Mouse (Mus musculus) CH12.LX (cell line): ENCODE measurements around the gene Robo2. TPM values are rescaled to one million over a fixed set of nuclear protein-coding genes. Genes with fewer than 3 reads are reported as not detected.

ENCODE experiments used
- DNase-seq: peaks from one replicate; pipeline ENCODE4 v3.0.0-alpha.2; 2013; ENCODE audit errors: extremely low read depth
- H3K27ac ChIP-seq: 2 replicates; pipeline ENCODE4 v1.5.1; 2012; ENCODE audit warnings: low read depth, mild to moderate bottlenecking, control low read depth, moderate library complexity; ENCODE audit not compliant: insufficient read depth
- H3K27me3 ChIP-seq: replicated peaks from 2 replicates; pipeline ENCODE3; 2012; ENCODE audit warnings: inconsistent platforms
- H3K36me3 ChIP-seq, 2 experiments: replicated peaks in 1 of 2; 2 replicates each; pipeline versions ENCODE3 to v1.6.1; 2012; ENCODE audit warnings: inconsistent platforms in 1 of 2, low read length in 1 of 2, mild to moderate bottlenecking in 1 of 2, mixed read lengths in 1 of 2, moderate library complexity in 1 of 2; ENCODE audit not compliant: control insufficient read depth in 1 of 2, insufficient read depth in 1 of 2
- H3K4me1 ChIP-seq, 2 experiments: 2 replicates each; pipeline ENCODE4 v1.6.1; 2012; ENCODE audit warnings: inconsistent platforms in 1 of 2, moderate library complexity in 1 of 2; ENCODE audit not compliant: insufficient read depth in 2 of 2, control insufficient read depth in 1 of 2
- H3K4me2 ChIP-seq: 2 replicates; pipeline ENCODE4 v1.6.1; 2012; ENCODE audit warnings: low read depth, mild to moderate bottlenecking, control low read depth; ENCODE audit not compliant: poor library complexity, insufficient read depth, severe bottlenecking
- H3K4me3 ChIP-seq, 3 experiments: fragments of 150-350 bp in 1 of 3; sonication (generic) in 1 of 3; replicated peaks in 1 of 3; 2 replicates each; pipeline versions ENCODE3 to v1.5.1; 2011 to 2012; ENCODE audit warnings: low read depth in 2 of 3, low read length in 2 of 3, mild to moderate bottlenecking in 2 of 3, moderate library complexity in 2 of 3, control low read depth in 1 of 3, improper control_type of control experiment in 1 of 3, inconsistent platforms in 1 of 3, mixed read lengths in 1 of 3; ENCODE audit not compliant: poor library complexity in 1 of 3
- H3K79me2 ChIP-seq: replicated peaks from 2 replicates; pipeline ENCODE4 v1.6.1; 2012; ENCODE audit warnings: mild to moderate bottlenecking, moderate library complexity; ENCODE audit not compliant: control insufficient read depth, poor library complexity, insufficient read depth, severe bottlenecking; ENCODE audit errors: extremely low read depth
- H3K9ac ChIP-seq: 2 replicates; pipeline ENCODE4 v1.6.1; 2012; ENCODE audit warnings: low read depth, mild to moderate bottlenecking, control low read depth, moderate library complexity; ENCODE audit not compliant: insufficient read depth
- H3K9me3 ChIP-seq: replicated peaks from 2 replicates; pipeline ENCODE3; 2012; ENCODE audit warnings: low read length, inconsistent platforms, mixed read lengths
- BHLHE40 ChIP-seq: IDR thresholded peaks from 2 replicates; pipeline ENCODE4 v1.6.1; 2011; ENCODE audit warnings: mild to moderate bottlenecking, low read depth, low read length, improper control_type of control experiment
- EP300 ChIP-seq: IDR thresholded peaks from 2 replicates; pipeline ENCODE4 v1.6.1; 2011; ENCODE audit warnings: low read length, improper control_type of control experiment
- JUND ChIP-seq: conservative IDR thresholded peaks from 2 replicates; pipeline ENCODE4 v1.6.1; 2011; ENCODE audit warnings: low read depth, low read length, improper control_type of control experiment
- MAFK ChIP-seq: IDR thresholded peaks from 2 replicates; pipeline ENCODE4 v1.6.1; 2011; ENCODE audit warnings: low read length, improper control_type of control experiment; ENCODE audit not compliant: insufficient replicate concordance
- MAX ChIP-seq: IDR thresholded peaks from 2 replicates; pipeline ENCODE4 v1.6.1; 2011; ENCODE audit warnings: low read length, improper control_type of control experiment
- MYC ChIP-seq: IDR thresholded peaks from 2 replicates; pipeline ENCODE4 v1.6.1; 2011; ENCODE audit warnings: low read depth, mild to moderate bottlenecking, improper control_type of control experiment, low read length
- NELFE ChIP-seq: IDR thresholded peaks from 2 replicates; pipeline ENCODE4 v1.6.1; 2011; ENCODE audit warnings: low read depth, low read length, improper control_type of control experiment
- NRF1 ChIP-seq: IDR thresholded peaks from 2 replicates; pipeline ENCODE4 v1.6.1; 2014; ENCODE audit warnings: low read depth, mild to moderate bottlenecking, inconsistent platforms, low read length, improper control_type of control experiment, moderate library complexity
- POLR2A ChIP-seq: IDR thresholded peaks from 2 replicates; pipeline ENCODE4 v1.6.1; 2011; ENCODE audit warnings: low read depth, mild to moderate bottlenecking, improper control_type of control experiment, low read length
- POLR2AphosphoS2 ChIP-seq: IDR thresholded peaks from 2 replicates; pipeline ENCODE4 v1.6.1; 2011; ENCODE audit warnings: low read depth, low read length, improper control_type of control experiment
- RCOR1 ChIP-seq: conservative IDR thresholded peaks from 2 replicates; pipeline ENCODE4 v1.6.1; 2012; ENCODE audit warnings: low read depth, mild to moderate bottlenecking, inconsistent platforms, low read length, improper control_type of control experiment
- TBP ChIP-seq: conservative IDR thresholded peaks from 2 replicates; pipeline ENCODE4 v1.6.1; 2011; ENCODE audit warnings: low read depth, low read length, improper control_type of control experiment
- UBTF ChIP-seq: IDR thresholded peaks from 2 replicates; pipeline ENCODE4 v1.6.1; 2012; ENCODE audit warnings: low read depth, mild to moderate bottlenecking, inconsistent platforms, low read length, improper control_type of control experiment, moderate library complexity
- USF1 ChIP-seq: IDR thresholded peaks from 2 replicates; pipeline ENCODE4 v1.6.1; 2014; ENCODE audit warnings: low read depth, mild to moderate bottlenecking, inconsistent platforms, low read length, improper control_type of control experiment
- ZKSCAN1 ChIP-seq: IDR thresholded peaks from 2 replicates; pipeline ENCODE4 v1.6.1; 2012; ENCODE audit warnings: low read depth, inconsistent platforms, low read length, improper control_type of control experiment, borderline replicate concordance
- ZNF384 ChIP-seq: IDR thresholded peaks from 2 replicates; pipeline ENCODE4 v1.6.1; 2012; ENCODE audit warnings: low read depth, low read length, improper control_type of control experiment, inconsistent platforms
- dilution Hi-C: fragments of 300-500 bp; cut with MboI; formaldehyde crosslinking; loops from 2 replicates; pipeline ENCODE4 v1.14.3; 2020; ENCODE audit warnings: low sequenced_read_pairs; ENCODE audit not compliant: extremely low pct_unique_long_range_greater_than_20kb, extremely low pct_ligation_motif_present
- in situ Hi-C: fragments of 300-500 bp; cut with MboI; formaldehyde crosslinking; loops from 3 replicates; pipeline ENCODE4 v1.14.3; 2019; ENCODE audit warnings: low sequenced_read_pairs, low pct_ligation_motif_present, low pct_unique_long_range_greater_than_20kb, mixed read lengths
- polyA plus RNA-seq: library from polyadenylated mRNA; unstranded; fragments of >175 nt; gene quantifications from 2 replicates; pipeline ENCODE4 v1.2.1, GENCODE M21; 2012; ENCODE audit warnings: low read depth; ENCODE audit not compliant: insufficient read length
- total RNA-seq, 2 experiments: library from RNA; depleted of rRNA; stranded (reverse); fragments of 300-350 nt in 1 of 2; fragments of >200 nt in 1 of 2; gene quantifications; 2 replicates each; pipeline ENCODE4 v1.2.3; 2012 to 2014

Gene Robo2
- total and polyA plus RNA-seq, 3 experiments: not detected

GRCm38 (mm10) chr16:73855821-73856220, 555.8 kb downstream of the Robo2 start:
- Histone ChIP-seq H3K27me3 (no peaks in the 10 kb centered on the region), H3K9ac (no peak overlapping the region), H3K9me3 (peaks cover 64% of the 10 kb centered on the region), H3K4me1 (no peaks in the 10 kb centered on the region), H3K4me3 (no peak overlapping the region), H3K79me2 (no peaks in the 10 kb centered on the region), H3K27ac (no peak overlapping the region), H3K36me3 (no peaks in the 10 kb centered on the region), H3K4me2 (no peak overlapping the region)
- DNase-seq: no peak
- in situ Hi-C loops: no loop called here
- dilution Hi-C loops: no loop called here
- TF ChIP-seq ZNF384 (no peak), UBTF (no peak), MYC (no peak), BHLHE40 (no peak), NELFE (no peak), EP300 (no peak), TBP (no peak), RCOR1 (no peak), MAFK (no peak), NRF1 (no peak), ZKSCAN1 (no peak), USF1 (no peak), JUND (no peak), MAX (no peak), POLR2A (no peak), POLR2AphosphoS2 (no peak)
